Mouse (Mus musculus) granulocyte monocyte progenitor cell, adult 5-6 weeks (primary cell): Measurements from ENCODE around the gene Hoxb7. TPM values are rescaled to one million over a fixed set of nuclear protein-coding genes. Genes with fewer than 3 reads are reported as not detected.

Experiments used
- ATAC-seq: replicated peaks from 2 replicates; pipeline ENCODE4 v1.8.0; 2016; ENCODE audit warnings: mild to moderate bottlenecking, moderate TSS enrichment, inconsistent platforms; ENCODE audit not compliant: poor library complexity, severe bottlenecking
- total RNA-seq, 2 experiments: library from RNA; stranded (forward) in 1 of 2; stranded (reverse) in 1 of 2; fragments of 200-712, 200-1000 nt in 1 of 2; fragments of >200 nt in 1 of 2; fragmentation: Nextera tagmentation in 1 of 2; gene quantifications; 2 replicates each; pipeline ENCODE4 v1.2.3; 2014 to 2017

Hoxb7 gene
- total RNA-seq, 2 experiments from 2014 or later = not detected

GRCm38 (mm10) chr11:96327122-96327521 is 40.7 kb downstream of the Hoxb7 start:
- no peak for ATAC-seq

GRCm38 (mm10) chr11:96327750-96328149 is 41.3 kb downstream of the Hoxb7 start:
- no peak for ATAC-seq

GRCm38 (mm10) chr11:96328605-96329004 is 42.2 kb downstream of the Hoxb7 start:
- ATAC-seq = no peak

GRCm38 (mm10) chr11:96332105-96332504 is 45.7 kb downstream of the Hoxb7 start:
- 0 out of 2 replicates have a peak, but pooled peaks have one; percentile 7 for ATAC-seq

GRCm38 (mm10) chr11:96332618-96333032 is 46.2 kb downstream of the Hoxb7 start:
- ATAC-seq = no peak; the same call in 1 of the 2 replicates

- no peak for ATAC-seq
Observed at GRCm38 (mm10) chr11:96333241-96334001, 47.0 kb downstream of the Hoxb7 start.

GRCm38 (mm10) chr11:96334002-96334364 is 47.6 kb downstream of the Hoxb7 start:
- ATAC-seq = no peak

- no peak for ATAC-seq
Observed at GRCm38 (mm10) chr11:96334998-96335397, 48.6 kb downstream of the Hoxb7 start.

- no peak for ATAC-seq
Observed at GRCm38 (mm10) chr11:96336597-96336996, 50.2 kb downstream of the Hoxb7 start.

- ATAC-seq = no peak
Observed at GRCm38 (mm10) chr11:96337026-96337425, 50.6 kb downstream of the Hoxb7 start.

- ATAC-seq = no peak
Observed at GRCm38 (mm10) chr11:96338957-96339855, 52.8 kb downstream of the Hoxb7 start.

Other genes starting within 250 kb of the Hoxb7 start
- 29.1 and 34.1 TPM in 2 replicates for gene Ube2z, start 221.2 kb upstream of the Hoxb7 start, total RNA-seq (2014; fragmentation: Nextera tagmentation)
- gene Ube2z, start 221.2 kb upstream of the Hoxb7 start, total RNA-seq (2017) = 17.2 and 20.8 TPM in 2 replicates
- 618 and 720 TPM in 2 replicates for gene Atp5g1, start 211.0 kb upstream of the Hoxb7 start, total RNA-seq (2014; fragmentation: Nextera tagmentation)
- gene Atp5g1, start 211.0 kb upstream of the Hoxb7 start, total RNA-seq (2017) = 72.3 and 102 TPM in 2 replicates
- gene Calcoco2, start 174.7 kb upstream of the Hoxb7 start, total RNA-seq (2014; fragmentation: Nextera tagmentation) = not detected in 2 replicates
- gene Calcoco2, start 174.7 kb upstream of the Hoxb7 start, total RNA-seq (2017) = not detected in 2 replicates
- gene Ttll6, start 152.8 kb upstream of the Hoxb7 start, total RNA-seq (2014; fragmentation: Nextera tagmentation) = not detected in 2 replicates
- not detected in 2 replicates for gene Ttll6, start 152.8 kb upstream of the Hoxb7 start, total RNA-seq (2017)
- not detected in 2 replicates for gene Hoxb13, start 92.3 kb upstream of the Hoxb7 start, total RNA-seq (2014; fragmentation: Nextera tagmentation)
- not detected in 2 replicates for gene Hoxb13, start 92.3 kb upstream of the Hoxb7 start, total RNA-seq (2017)
- not detected in 2 replicates for gene Hoxb9, start 15.2 kb upstream of the Hoxb7 start, total RNA-seq (2014; fragmentation: Nextera tagmentation)
- gene Hoxb9, start 15.2 kb upstream of the Hoxb7 start, total RNA-seq (2017) = not detected in 2 replicates
- gene Hoxb8, start 4.7 kb upstream of the Hoxb7 start, total RNA-seq (2014; fragmentation: Nextera tagmentation) = not detected in 2 replicates
- gene Hoxb8, start 4.7 kb upstream of the Hoxb7 start, total RNA-seq (2017) = not detected in 2 replicates
- not detected in 2 replicates for gene Hoxb6, start 5.9 kb downstream of the Hoxb7 start, total RNA-seq (2014; fragmentation: Nextera tagmentation)
- gene Hoxb6, start 5.9 kb downstream of the Hoxb7 start, total RNA-seq (2017) = not detected in 2 replicates
- gene Hoxb5, start 16.7 kb downstream of the Hoxb7 start, total RNA-seq (2014; fragmentation: Nextera tagmentation) = not detected in 2 replicates
- 0.05 TPM in 1 of 2 replicates, not detected in the other for gene Hoxb5, start 16.7 kb downstream of the Hoxb7 start, total RNA-seq (2017)
- gene Hoxb4, start 31.6 kb downstream of the Hoxb7 start, total RNA-seq (2014; fragmentation: Nextera tagmentation) = 2.6 and 3.8 TPM in 2 replicates
- gene Hoxb4, start 31.6 kb downstream of the Hoxb7 start, total RNA-seq (2017) = 1.9 and 2.3 TPM in 2 replicates
- 1.5 and 7.8 TPM in 2 replicates for gene Hoxb3, start 36.7 kb downstream of the Hoxb7 start, total RNA-seq (2014; fragmentation: Nextera tagmentation)
- 0.05 and 0.56 TPM in 2 replicates for gene Hoxb3, start 36.7 kb downstream of the Hoxb7 start, total RNA-seq (2017)
- gene Hoxb2, start 63.9 kb downstream of the Hoxb7 start, total RNA-seq (2014; fragmentation: Nextera tagmentation) = 1.7 TPM in 1 of 2 replicates, not detected in the other
- gene Hoxb2, start 63.9 kb downstream of the Hoxb7 start, total RNA-seq (2017) = 0.26 TPM in 1 of 2 replicates, not detected in the other
- not detected in 2 replicates for gene Hoxb1, start 79.1 kb downstream of the Hoxb7 start, total RNA-seq (2014; fragmentation: Nextera tagmentation)
- gene Hoxb1, start 79.1 kb downstream of the Hoxb7 start, total RNA-seq (2017) = not detected in 2 replicates
- not detected in 2 replicates for gene Skap1, start 178.0 kb downstream of the Hoxb7 start, total RNA-seq (2014; fragmentation: Nextera tagmentation)
- 0.22 and 0.98 TPM in 2 replicates for gene Skap1, start 178.0 kb downstream of the Hoxb7 start, total RNA-seq (2017)